Mouse (Mus musculus) forebrain, embryonic 16.5 days (tissue): ENCODE measurements around the gene Cbx5. TPM values are rescaled to one million over a fixed set of nuclear protein-coding genes. Genes with fewer than 3 reads are reported as not detected.

ENCODE experiments used
- ATAC-seq: fragments of 200-750 bp; cut with Nextera tagmentation; 2 replicates; pipeline ENCODE4 v1.8.0; 2017; ENCODE audit warnings: mild to moderate bottlenecking, moderate library complexity
- H3K27ac ChIP-seq: fragments of 300-500 bp; sonication (generic); 2 replicates; pipeline ENCODE4 v1.5.1; 2014; ENCODE audit warnings: low read length, control low read depth
- H3K27me3 ChIP-seq: fragments of 300-500 bp; sonication (generic); replicated peaks from 2 replicates; pipeline ENCODE4 v1.6.1; 2014; ENCODE audit warnings: low read length; ENCODE audit not compliant: control insufficient read depth, insufficient read depth
- H3K36me3 ChIP-seq: fragments of 300-500 bp; sonication (generic); 2 replicates; pipeline ENCODE4 v1.6.1; 2014; ENCODE audit not compliant: control insufficient read depth, insufficient read depth
- H3K4me1 ChIP-seq: fragments of 300-500 bp; sonication (generic); replicated peaks from 2 replicates; pipeline ENCODE4 v1.6.1; 2014; ENCODE audit warnings: low read length; ENCODE audit not compliant: control insufficient read depth, insufficient read depth
- H3K4me2 ChIP-seq: fragments of 300-500 bp; sonication (generic); 2 replicates; pipeline ENCODE4 v1.6.1; 2014; ENCODE audit warnings: mild to moderate bottlenecking, low read length, control low read depth
- H3K4me3 ChIP-seq: fragments of 300-500 bp; sonication (generic); replicated peaks from 2 replicates; pipeline ENCODE4 v1.5.1; 2014; ENCODE audit warnings: mild to moderate bottlenecking, low read length, control low read depth
- H3K9ac ChIP-seq: fragments of 300-500 bp; sonication (generic); replicated peaks from 2 replicates; pipeline ENCODE4 v1.6.1; 2014; ENCODE audit warnings: low read depth, low read length, control low read depth
- H3K9me3 ChIP-seq: fragments of 300-500 bp; sonication (generic); 2 replicates; pipeline ENCODE4 v1.6.1; 2016; ENCODE audit warnings: low read length; ENCODE audit not compliant: control insufficient read depth
- WGBS: fragments of 180-500 bp; shearing (Covaris S2); extraction: QIAGEN DNeasy Blood & Tissue Kit; methylation state at CpG from one replicate; pipeline ENCODE4 v1.1.7; 2014; 5-methylcytosine and 5-hydroxymethylcytosine counted together
- polyA plus RNA-seq: library from polyadenylated mRNA; unstranded; fragments of >200 nt; fragmentation: Nextera tagmentation; extraction: Ambion mirVana; gene quantifications from 2 replicates; pipeline ENCODE4 v1.2.1, GENCODE M21; 2015

The Cbx5 gene
- polyA plus RNA-seq, 1 experiment from 2014 or later: 132 TPM

- under 1% methylated on average over 38 of the region's 38 CpGs for WGBS
- H3K27ac ChIP-seq: peak within 1 kb of the TSS; percentile 48; the same call in 1 of the 2 replicates
- H3K9ac ChIP-seq: peak within 1 kb of the TSS; percentile 83
- peaks cover 12% of the 10 kb centered on the region for H3K4me1 ChIP-seq
- H3K9me3 ChIP-seq: no peaks in the 10 kb centered on the region
- H3K4me3 ChIP-seq: peak within 1 kb of the TSS; percentile 83
- no peaks in the 10 kb centered on the region for H3K27me3 ChIP-seq
- H3K4me2 ChIP-seq: peak within 1 kb of the TSS; percentile 77
- H3K36me3 ChIP-seq: no peaks in the 10 kb centered on the region
- ATAC-seq: peak; percentile 99
These were observed 33.0 kb upstream of the Cbx5 start, which contains the start of gene Copz1 for GRCm38 (mm10) chr15:103272419-103273279. Copz1 (plus strand) TSS chr15:103272714.

GRCm38 (mm10) chr15:103268903-103269302 is 29.3 kb upstream of the Cbx5 start:
- 84% methylated on average over 4 of the region's 4 CpGs for WGBS
- no peaks in the 10 kb centered on the region for H3K36me3 ChIP-seq
- ATAC-seq: no peak
- H3K4me2 ChIP-seq: no peak overlapping the region
- H3K9ac ChIP-seq: no peak overlapping the region
- no peak overlapping the region for H3K4me3 ChIP-seq
- peaks cover 6% of the 10 kb centered on the region for H3K4me1 ChIP-seq
- no peak overlapping the region for H3K27ac ChIP-seq
- no peaks in the 10 kb centered on the region for H3K9me3 ChIP-seq
- H3K27me3 ChIP-seq: no peaks in the 10 kb centered on the region

GRCm38 (mm10) chr15:103264794-103265193 is 25.2 kb upstream of the Cbx5 start:
- H3K27me3 ChIP-seq: no peaks in the 10 kb centered on the region
- H3K27ac ChIP-seq: no peak overlapping the region
- 91% methylated on average over 2 of the region's 2 CpGs for WGBS
- no peaks in the 10 kb centered on the region for H3K9me3 ChIP-seq
- H3K4me1 ChIP-seq: no peaks in the 10 kb centered on the region
- no peak overlapping the region for H3K9ac ChIP-seq
- no peak overlapping the region for H3K4me3 ChIP-seq
- no peak overlapping the region for H3K4me2 ChIP-seq
- ATAC-seq: no peak
- no peaks in the 10 kb centered on the region for H3K36me3 ChIP-seq

GRCm38 (mm10) chr15:103259989-103260388 is 20.4 kb upstream of the Cbx5 start:
- no peak overlapping the region for H3K4me2 ChIP-seq
- 61% methylated on average over 1 of the region's 1 CpGs for WGBS
- no peak for ATAC-seq
- no peaks in the 10 kb centered on the region for H3K9me3 ChIP-seq
- no peaks in the 10 kb centered on the region for H3K36me3 ChIP-seq
- H3K4me1 ChIP-seq: peaks cover 3% of the 10 kb centered on the region; the same call in 1 of the 2 replicates
- no peak overlapping the region for H3K4me3 ChIP-seq
- H3K27ac ChIP-seq: no peak overlapping the region
- H3K27me3 ChIP-seq: peaks cover 4% of the 10 kb centered on the region; the same call in 1 of the 2 replicates
- H3K9ac ChIP-seq: no peak overlapping the region

- no peak for ATAC-seq
- peaks cover 6% of the 10 kb centered on the region; the same call in 1 of the 2 replicates for H3K4me1 ChIP-seq
These were observed 19.5 kb upstream of the Cbx5 start for GRCm38 (mm10) chr15:103259162-103259561.

GRCm38 (mm10) chr15:103257790-103258728 is 18.4 kb upstream of the Cbx5 start, which contains the start of gene Nfe2:
Nfe2 (minus strand) TSS chr15:103258403.
- no peak for ATAC-seq
- Histone ChIP-seq H3K4me1 (peaks cover 6% of the 10 kb centered on the region; the same call in 1 of the 2 replicates), H3K9ac (no peak within 1 kb of the TSS), H3K36me3 (no peaks in the 10 kb centered on the region), H3K4me3 (no peak within 1 kb of the TSS), H3K4me2 (no peak within 1 kb of the TSS), H3K27me3 (peaks cover 4% of the 10 kb centered on the region; the same call in 1 of the 2 replicates), H3K27ac (no peak within 1 kb of the TSS), H3K9me3 (no peaks in the 10 kb centered on the region)
- WGBS: 15% methylated on average over 15 of the region's 15 CpGs

More at GRCm38 (mm10) chr15:103259162-103259561, 19.5 kb upstream of the Cbx5 start:
- Histone ChIP-seq H3K9ac (no peak overlapping the region), H3K27me3 (peaks cover 4% of the 10 kb centered on the region; the same call in 1 of the 2 replicates), H3K9me3 (no peaks in the 10 kb centered on the region), H3K27ac (no peak overlapping the region), H3K4me2 (no peak overlapping the region), H3K4me3 (no peak overlapping the region), H3K36me3 (no peaks in the 10 kb centered on the region)
- WGBS: 86% methylated on average over 5 of the region's 5 CpGs

GRCm38 (mm10) chr15:103256210-103256986 is 16.8 kb upstream of the Cbx5 start:
- no peaks in the 10 kb centered on the region for H3K9me3 ChIP-seq
- WGBS: 93% methylated on average over 6 of the region's 6 CpGs
- peaks cover 6% of the 10 kb centered on the region; the same call in 1 of the 2 replicates for H3K4me1 ChIP-seq
- H3K9ac ChIP-seq: no peak overlapping the region
- H3K36me3 ChIP-seq: no peaks in the 10 kb centered on the region
- no peak for ATAC-seq
- peaks cover 4% of the 10 kb centered on the region; the same call in 1 of the 2 replicates for H3K27me3 ChIP-seq
- H3K4me3 ChIP-seq: no peak overlapping the region
- no peak overlapping the region for H3K4me2 ChIP-seq
- H3K27ac ChIP-seq: no peak overlapping the region

- no peaks in the 10 kb centered on the region for H3K9me3 ChIP-seq
- under 1% methylated on average over 25 of the region's 25 CpGs for WGBS
- H3K27me3 ChIP-seq: peaks cover 4% of the 10 kb centered on the region; the same call in 1 of the 2 replicates
- H3K4me2 ChIP-seq: peak overlapping the region; percentile 59
- peak overlapping the region; percentile 44 for H3K9ac ChIP-seq
- no peak overlapping the region for H3K27ac ChIP-seq
- no peaks in the 10 kb centered on the region for H3K36me3 ChIP-seq
- ATAC-seq: 0 out of 2 replicates have a peak, but pooled peaks have one; percentile 28
- peaks cover 6% of the 10 kb centered on the region; the same call in 1 of the 2 replicates for H3K4me1 ChIP-seq
- H3K4me3 ChIP-seq: peak overlapping the region; percentile 32
These were observed 15.6 kb upstream of the Cbx5 start for GRCm38 (mm10) chr15:103255169-103255568.
